Mouse (Mus musculus): ENCODE results near the gene Susd5. TPM values are rescaled to one million over a fixed set of nuclear protein-coding genes. Genes with fewer than 3 reads are reported as not detected.
"Not testable (repeated sequence)": the region's sequence is repeated elsewhere in the genome, so short reads cannot be mapped to it uniquely, and the experiment has no call there.

Gene Susd5
- polyA plus RNA-seq, 1 experiment from 2014 or later, result not detected

DNA sequence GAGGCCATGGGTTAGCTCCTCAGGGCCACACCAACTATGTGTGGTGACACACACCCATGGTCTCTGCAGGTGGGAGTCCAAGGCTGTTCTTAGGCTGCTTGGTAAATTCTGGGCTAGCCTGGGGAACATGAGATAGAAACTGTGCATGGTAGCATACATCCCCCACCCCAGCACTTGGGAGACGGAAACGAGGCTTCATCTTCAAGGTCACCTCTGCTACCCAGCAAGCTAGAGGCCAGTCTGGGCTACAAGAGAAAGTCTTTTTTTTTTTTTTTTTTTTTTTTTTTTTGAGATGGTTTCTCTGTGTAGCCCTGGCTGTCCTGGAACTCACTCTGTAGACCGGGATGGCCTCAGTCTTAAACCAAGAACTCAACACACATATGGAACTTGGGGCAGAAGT lies 29.5 kb downstream of the Susd5 start:
- Histone ChIP-seq H3K9me3 (no peaks in the 10 kb centered on the region), H3K4me3 (no peak overlapping the region), H3K4me1 (no peaks in the 10 kb centered on the region), H3K36me3 (no peaks in the 10 kb centered on the region), H3K4me2 (replicated peaks) (no peak overlapping the region), H3K27me3 (no peaks in the 10 kb centered on the region), H3K27ac (replicated peaks) (no peak overlapping the region), H3K9ac (replicated peaks) (no peak overlapping the region)
- WGBS, result 95% methylated on average over 3 of the region's 3 CpGs
- ATAC-seq (replicated peaks), result no peak

DNA sequence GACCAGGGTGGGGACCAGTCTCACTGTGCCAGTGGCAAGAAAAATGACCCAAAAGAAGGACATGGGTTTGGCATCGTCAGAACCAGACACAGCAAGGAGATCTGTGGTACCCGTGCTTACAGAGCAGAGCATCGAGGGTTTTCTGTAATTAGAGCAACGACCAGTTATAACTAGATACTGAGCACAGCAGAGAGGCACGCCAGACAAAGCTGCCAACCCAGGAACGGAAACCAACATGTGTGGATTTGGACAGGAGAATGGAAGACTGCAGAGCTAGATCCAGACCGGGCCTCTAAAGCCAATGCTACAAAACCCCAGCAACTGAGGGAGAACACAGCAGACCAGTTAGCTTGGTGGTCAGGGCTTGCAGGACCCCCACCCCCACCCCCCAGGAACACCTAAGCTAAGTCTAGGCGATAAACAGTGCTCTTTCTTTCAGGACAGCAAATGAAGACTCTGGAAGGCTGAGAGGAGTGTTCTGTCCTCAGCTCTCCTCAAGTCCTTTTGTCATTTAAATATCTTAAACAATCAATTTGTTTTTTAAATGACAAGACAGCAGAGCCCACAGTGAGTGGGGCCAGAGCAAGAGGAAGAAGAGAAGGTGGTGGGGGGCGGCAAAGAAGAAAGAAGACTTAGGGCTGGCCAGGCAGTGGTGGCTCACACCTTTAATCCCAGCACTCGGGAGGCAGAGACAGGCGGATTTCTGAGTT lies 30.3 kb downstream of the Susd5 start:
- H3K9me3 ChIP-seq, result no peaks in the 10 kb centered on the region
- 75% methylated on average over 11 of the region's 11 CpGs for WGBS
- H3K27me3 ChIP-seq, result no peaks in the 10 kb centered on the region
- H3K4me3 ChIP-seq, result no peak overlapping the region
- no peaks in the 10 kb centered on the region for H3K36me3 ChIP-seq
- H3K9ac ChIP-seq (replicated peaks), result no peak overlapping the region
- no peak overlapping the region for H3K4me2 ChIP-seq (replicated peaks)
- ATAC-seq (replicated peaks), result no peak
- H3K27ac ChIP-seq (replicated peaks), result no peak overlapping the region
- H3K4me1 ChIP-seq, result no peaks in the 10 kb centered on the region

DNA sequence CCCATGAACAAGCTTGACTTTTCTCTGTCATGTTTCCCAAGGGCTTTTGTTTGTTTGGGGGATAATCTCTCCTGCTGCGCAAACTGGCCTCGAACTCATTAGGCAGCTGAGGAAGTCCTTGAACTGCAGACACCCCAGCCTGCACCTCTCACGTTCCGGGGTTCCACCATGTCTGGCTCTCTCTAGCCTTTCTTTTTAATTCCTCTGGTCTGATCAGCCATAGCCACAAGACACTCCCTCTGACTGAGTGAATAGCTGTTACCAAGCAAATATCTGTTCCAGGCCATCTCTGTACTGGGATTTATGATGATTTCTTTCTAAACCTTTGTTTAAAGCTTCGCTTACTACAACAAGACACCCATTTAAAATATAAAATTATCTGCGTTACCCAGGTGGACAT lies 31.9 kb downstream of the Susd5 start:
- not testable (repeated sequence) for H3K4me1 ChIP-seq

DNA sequence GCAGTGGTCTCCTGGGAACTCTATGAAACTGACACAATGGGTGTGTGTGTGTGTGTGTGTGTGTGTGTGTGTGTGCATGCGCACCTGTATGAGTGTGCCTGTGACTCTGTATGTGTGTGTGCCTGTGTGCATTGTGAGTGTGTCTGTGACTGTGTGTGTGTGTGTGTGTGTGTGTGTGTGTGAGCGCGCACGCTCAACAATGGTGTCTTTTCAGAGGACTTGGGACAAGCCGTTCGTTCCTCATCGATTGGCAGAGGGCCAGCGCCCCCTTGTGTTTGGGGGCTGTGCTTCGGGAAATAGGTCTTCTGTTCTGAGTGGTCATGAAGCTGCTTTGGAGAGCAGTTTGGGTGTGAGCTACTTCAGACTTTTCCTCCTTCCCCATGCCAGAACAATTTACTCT lies 35.2 kb downstream of the Susd5 start:
- not testable (repeated sequence) for ATAC-seq (replicated peaks); H3K27me3 ChIP-seq; H3K36me3 ChIP-seq; H3K27ac ChIP-seq (replicated peaks); H3K9ac ChIP-seq (replicated peaks); H3K4me3 ChIP-seq; H3K9me3 ChIP-seq; H3K4me2 ChIP-seq (replicated peaks); H3K4me1 ChIP-seq
- WGBS, result 10% methylated on average over 9 of the region's 9 CpGs

More for the DNA sequence above, 31.9 kb downstream of the Susd5 start:
- not testable (repeated sequence) for H3K27me3 ChIP-seq; H3K4me2 ChIP-seq (replicated peaks); H3K9me3 ChIP-seq; ATAC-seq (replicated peaks); H3K36me3 ChIP-seq; H3K4me3 ChIP-seq; H3K9ac ChIP-seq (replicated peaks); H3K27ac ChIP-seq (replicated peaks)
- 82% methylated on average over 6 of the region's 6 CpGs for WGBS

DNA sequence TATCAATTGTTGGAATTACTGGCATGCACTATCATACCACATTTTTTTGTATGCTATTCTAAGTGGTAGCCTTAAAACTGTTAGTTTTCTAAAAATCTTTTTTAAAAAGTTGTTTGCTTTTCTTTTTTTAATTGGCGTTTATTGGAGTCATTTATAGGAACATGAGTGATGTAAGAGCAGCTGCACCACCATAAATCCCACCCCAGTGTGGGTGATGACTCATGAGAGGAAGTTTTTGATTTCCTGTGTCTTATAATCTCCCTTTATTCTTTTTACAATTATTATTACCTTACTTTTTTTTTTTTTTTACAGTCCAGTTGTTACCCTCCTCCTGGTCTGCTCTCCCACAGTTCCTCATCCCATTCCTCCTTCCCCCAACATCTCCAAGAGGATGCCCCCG lies 37.9 kb downstream of the Susd5 start:
- ATAC-seq (replicated peaks), result no peak
- Histone ChIP-seq H3K27ac (replicated peaks) (no peak overlapping the region), H3K27me3 (no peaks in the 10 kb centered on the region), H3K4me3 (no peak overlapping the region), H3K4me2 (replicated peaks) (no peak overlapping the region), H3K4me1 (no peaks in the 10 kb centered on the region), H3K36me3 (no peaks in the 10 kb centered on the region), H3K9ac (replicated peaks) (no peak overlapping the region), H3K9me3 (no peaks in the 10 kb centered on the region)
- 97% methylated on average over 2 of the region's 2 CpGs for WGBS

DNA sequence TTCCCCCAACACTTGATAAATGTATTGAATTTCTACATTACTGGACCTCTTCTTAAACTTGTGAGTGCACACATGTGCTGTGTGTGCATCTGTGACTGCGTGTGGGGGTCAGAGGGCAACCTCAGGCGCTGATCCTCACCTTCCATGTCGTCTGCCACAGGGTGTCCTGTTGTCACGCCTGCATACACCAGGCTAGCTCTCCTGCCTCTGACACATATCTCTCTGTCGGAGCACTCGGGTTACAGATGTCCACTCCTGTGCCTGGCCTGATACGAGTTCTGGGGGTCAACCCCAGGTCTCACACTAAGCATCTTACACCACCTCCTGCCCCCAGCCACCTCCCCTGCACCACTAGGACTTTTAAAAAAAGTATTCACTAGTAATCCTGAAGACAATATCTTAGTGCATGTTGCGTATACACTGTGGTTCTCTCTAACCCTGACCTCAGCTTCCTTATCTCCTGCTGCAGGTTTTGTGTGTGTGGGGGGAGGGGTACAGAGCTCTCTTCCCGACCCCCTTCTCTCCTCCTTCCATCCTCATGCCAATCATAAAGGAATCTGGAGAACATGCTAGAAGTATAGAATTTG lies 41.9 kb downstream of the Susd5 start:
- no peak for ATAC-seq (replicated peaks)
- H3K9me3 ChIP-seq, result no peaks in the 10 kb centered on the region
- 88% methylated on average over 9 of the region's 9 CpGs for WGBS
- H3K4me2 ChIP-seq (replicated peaks), result no peak overlapping the region
- H3K4me3 ChIP-seq, result no peak overlapping the region
- no peaks in the 10 kb centered on the region for H3K36me3 ChIP-seq
- H3K27me3 ChIP-seq, result no peaks in the 10 kb centered on the region
- H3K9ac ChIP-seq (replicated peaks), result no peak overlapping the region
- H3K4me1 ChIP-seq, result no peaks in the 10 kb centered on the region
- no peak overlapping the region for H3K27ac ChIP-seq (replicated peaks)

DNA sequence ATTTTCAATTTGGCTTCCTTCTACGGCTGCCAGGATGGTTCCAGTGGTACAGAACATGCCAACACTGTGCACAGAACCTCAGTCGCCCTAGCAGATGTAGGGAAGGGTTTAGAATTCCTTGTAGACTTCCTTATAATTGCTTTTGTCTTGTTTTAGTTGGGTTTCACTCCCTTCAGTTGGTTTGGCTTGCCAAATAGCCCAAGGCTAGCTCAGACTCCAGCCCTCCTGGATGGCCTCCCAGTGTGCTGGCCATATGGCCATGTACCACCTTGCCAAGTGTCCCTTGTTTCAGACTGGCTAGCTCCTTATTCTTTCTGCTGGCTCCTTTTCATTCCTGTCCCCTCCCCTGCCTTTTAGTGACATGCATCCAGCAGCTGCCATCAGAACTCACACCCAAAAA lies 53.3 kb downstream of the Susd5 start:
- Histone ChIP-seq H3K27me3 (no peaks in the 10 kb centered on the region), H3K9me3 (no peaks in the 10 kb centered on the region), H3K36me3 (no peaks in the 10 kb centered on the region), H3K4me1 (no peaks in the 10 kb centered on the region), H3K4me2 (replicated peaks) (no peak overlapping the region), H3K9ac (replicated peaks) (no peak overlapping the region), H3K27ac (replicated peaks) (no peak overlapping the region), H3K4me3 (no peak overlapping the region)
- 55% methylated on average over 2 of the region's 2 CpGs for WGBS
- peak; percentile 64; the same call in 1 of the 2 replicates for ATAC-seq (replicated peaks)

DNA sequence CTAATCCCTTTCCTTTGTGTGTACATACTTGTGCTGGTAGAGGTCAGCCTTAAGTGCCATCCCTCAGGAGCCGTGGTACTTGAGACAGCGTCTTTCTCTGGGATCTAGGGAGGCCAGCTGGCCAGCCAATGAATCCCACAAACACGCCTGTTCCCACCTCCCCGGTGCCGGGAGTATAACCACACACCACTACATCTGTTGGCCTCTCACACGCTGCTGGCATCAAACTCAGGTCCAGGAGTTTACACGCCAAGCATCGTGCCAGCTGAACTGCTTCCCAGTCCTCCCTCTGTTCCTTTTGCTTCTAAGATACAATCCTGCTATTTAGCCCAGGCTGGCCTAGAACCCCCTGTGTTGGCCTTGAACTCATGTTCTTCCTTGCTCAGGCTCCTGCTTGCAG lies 54.2 kb downstream of the Susd5 start:
- ATAC-seq (replicated peaks), result no peak
- Histone ChIP-seq H3K4me2 (replicated peaks) (no peak overlapping the region), H3K4me1 (no peaks in the 10 kb centered on the region), H3K4me3 (no peak overlapping the region), H3K27me3 (no peaks in the 10 kb centered on the region), H3K9ac (replicated peaks) (no peak overlapping the region), H3K9me3 (no peaks in the 10 kb centered on the region), H3K27ac (replicated peaks) (no peak overlapping the region), H3K36me3 (no peaks in the 10 kb centered on the region)
- WGBS, result 82% methylated on average over 8 of the region's 8 CpGs

DNA sequence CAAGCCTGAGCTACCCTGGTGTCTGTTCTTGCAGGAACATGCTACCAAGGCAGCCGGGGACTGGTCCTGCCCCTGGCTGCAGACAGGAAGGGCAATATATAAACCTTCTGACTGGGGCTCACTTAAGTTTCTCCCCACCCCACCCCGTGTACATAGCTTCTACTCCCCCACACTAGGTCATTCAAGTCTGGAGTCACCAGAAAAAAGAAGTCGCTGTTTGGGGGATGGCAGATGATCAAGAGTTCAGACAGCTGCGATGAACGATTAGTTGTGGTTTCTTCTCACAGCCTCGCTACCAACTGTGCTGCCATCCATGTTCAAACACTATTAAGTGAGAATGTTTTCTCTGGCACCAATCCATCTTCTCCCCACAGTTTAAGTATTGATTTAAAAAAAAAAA lies 55.3 kb downstream of the Susd5 start:
- no peak overlapping the region for H3K27ac ChIP-seq (replicated peaks)
- WGBS, result 57% methylated on average over 6 of the region's 6 CpGs
- H3K9me3 ChIP-seq, result no peaks in the 10 kb centered on the region
- H3K4me1 ChIP-seq, result no peaks in the 10 kb centered on the region
- H3K9ac ChIP-seq (replicated peaks), result no peak overlapping the region
- H3K27me3 ChIP-seq, result no peaks in the 10 kb centered on the region
- H3K4me3 ChIP-seq, result no peak overlapping the region
- no peak overlapping the region for H3K4me2 ChIP-seq (replicated peaks)
- no peak for ATAC-seq (replicated peaks)
- no peaks in the 10 kb centered on the region for H3K36me3 ChIP-seq

DNA sequence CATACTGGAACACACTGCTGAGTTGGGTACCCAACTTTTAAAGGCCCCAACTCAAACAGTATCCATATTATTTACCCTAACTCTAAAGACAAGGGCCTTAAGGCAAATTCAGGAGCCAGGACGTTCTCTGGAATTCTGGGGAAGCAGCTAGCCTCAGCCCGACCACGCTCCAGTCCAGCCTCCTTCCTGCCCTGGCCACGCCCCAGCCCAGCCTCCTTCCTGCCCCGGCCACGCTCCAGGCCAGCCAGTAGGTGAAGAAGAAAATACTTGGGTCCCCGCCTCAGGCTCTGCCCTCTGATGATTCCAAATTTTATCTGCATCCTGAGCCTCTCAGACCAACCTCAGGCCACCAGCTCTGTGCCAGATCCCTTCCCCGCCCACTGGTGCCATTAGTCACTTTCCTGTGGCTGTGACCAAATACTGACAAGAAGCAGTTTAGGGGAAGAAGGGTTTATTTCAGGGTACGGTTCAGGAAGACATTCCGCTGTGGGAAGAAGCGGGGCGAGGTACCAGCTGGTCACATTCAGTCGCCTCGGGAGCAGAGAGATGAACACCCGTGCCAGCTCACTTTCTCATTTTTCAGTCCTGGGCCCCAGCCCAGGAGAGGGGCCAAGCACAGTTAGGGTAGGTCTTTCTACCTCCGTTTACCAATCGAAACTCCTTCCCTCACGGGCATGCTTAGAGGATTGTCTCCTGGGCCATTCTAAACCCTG lies 57.1 kb downstream of the Susd5 start:
- Histone ChIP-seq H3K4me1 (no peaks in the 10 kb centered on the region), H3K9ac (replicated peaks) (no peak overlapping the region), H3K9me3 (no peaks in the 10 kb centered on the region), H3K4me3 (no peak overlapping the region), H3K27ac (replicated peaks) (no peak overlapping the region), H3K36me3 (no peaks in the 10 kb centered on the region), H3K27me3 (no peaks in the 10 kb centered on the region), H3K4me2 (replicated peaks) (no peak overlapping the region)
- ATAC-seq (replicated peaks), result no peak
- WGBS, result 82% methylated on average over 18 of the region's 18 CpGs

DNA sequence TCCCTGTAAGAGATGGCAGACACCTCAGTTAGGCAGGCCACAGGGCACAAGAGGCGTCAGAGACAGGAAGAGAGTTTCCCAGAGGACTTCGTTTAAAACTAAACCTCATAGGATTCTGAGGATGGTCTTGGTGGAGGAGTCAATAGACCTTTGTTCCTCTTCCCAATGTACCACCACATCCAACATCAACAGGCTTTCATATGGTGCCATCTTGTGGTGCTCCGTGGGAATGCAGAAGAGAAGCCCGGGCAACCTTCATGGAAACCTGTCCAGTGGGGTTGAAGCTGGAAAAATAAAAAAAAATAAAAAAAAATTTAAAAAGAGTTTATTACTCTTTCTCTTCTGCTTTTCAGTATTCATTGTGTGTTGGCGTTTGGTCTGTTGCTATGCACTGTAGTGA lies 59.7 kb downstream of the Susd5 start:
- not testable (repeated sequence) for H3K4me1 ChIP-seq; H3K4me2 ChIP-seq (replicated peaks); H3K36me3 ChIP-seq; H3K4me3 ChIP-seq; H3K27ac ChIP-seq (replicated peaks); H3K9me3 ChIP-seq; H3K9ac ChIP-seq (replicated peaks); H3K27me3 ChIP-seq
- peak; percentile 35; the same call in 1 of the 2 replicates for ATAC-seq (replicated peaks)
- WGBS, result 17% methylated on average over 5 of the region's 5 CpGs

DNA sequence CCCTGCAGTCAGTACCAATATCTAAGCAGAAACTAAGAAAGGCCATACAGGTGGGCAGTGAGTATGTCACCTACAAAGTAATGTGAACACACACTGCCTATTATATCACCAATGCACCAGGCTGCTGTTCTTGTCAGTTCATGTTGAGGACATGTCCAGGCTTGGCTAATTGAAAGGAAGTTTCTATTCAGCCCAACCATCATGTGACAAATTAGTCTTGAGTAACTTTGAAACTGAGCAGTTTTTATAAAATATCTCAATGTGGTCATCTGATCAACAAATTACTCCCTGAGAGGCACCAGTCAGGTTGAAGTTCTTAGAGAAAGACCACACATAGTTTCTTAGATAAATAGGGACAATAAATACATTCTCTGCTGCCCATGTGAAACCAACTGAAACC lies 65.9 kb downstream of the Susd5 start:
- H3K4me2 ChIP-seq (replicated peaks); H3K9ac ChIP-seq (replicated peaks); H3K9me3 ChIP-seq; H3K27me3 ChIP-seq; H3K4me1 ChIP-seq; H3K36me3 ChIP-seq; H3K4me3 ChIP-seq; H3K27ac ChIP-seq (replicated peaks); ATAC-seq (replicated peaks): not testable (repeated sequence)

Measured in forebrain, embryonic 15.5 days (tissue).